Mouse (Mus musculus): ENCODE data around the gene Lst1.
A peak's percentile ranks its signal among the peaks of the same experiment; 100 is the strongest.

The Lst1 gene

DNA sequence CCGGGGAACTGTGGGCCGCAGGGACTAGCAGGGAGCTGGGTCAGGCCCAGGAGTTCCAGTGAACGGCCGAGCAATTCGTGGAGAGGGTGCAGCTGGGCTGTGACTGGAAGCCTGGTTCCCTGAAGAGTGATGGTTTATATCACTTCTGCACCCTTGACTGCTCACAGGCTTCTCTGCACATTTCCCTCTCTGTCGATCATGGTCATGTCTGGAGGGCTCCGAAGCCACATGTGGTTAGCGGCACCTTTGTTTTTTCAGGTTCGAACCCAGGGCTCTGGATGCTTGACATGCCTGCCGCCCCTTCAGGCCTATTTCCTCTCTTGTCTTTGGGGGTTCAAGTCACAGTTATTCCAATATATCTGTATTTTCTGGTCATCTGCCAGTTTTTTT lies 17.1 kb upstream of the Lst1 start:
- DNase-seq: no peak

GRCm38 (mm10) chr17:35204494-35205379 lies 16.5 kb upstream of the Lst1 start, which contains the start of gene Lta:
Gene Lta (minus strand): TSS chr17:35205351.
- DNase-seq: no peak

GRCm38 (mm10) chr17:35202442-35202841 lies 14.2 kb upstream of the Lst1 start:
- DNase-seq: no peak

DNA sequence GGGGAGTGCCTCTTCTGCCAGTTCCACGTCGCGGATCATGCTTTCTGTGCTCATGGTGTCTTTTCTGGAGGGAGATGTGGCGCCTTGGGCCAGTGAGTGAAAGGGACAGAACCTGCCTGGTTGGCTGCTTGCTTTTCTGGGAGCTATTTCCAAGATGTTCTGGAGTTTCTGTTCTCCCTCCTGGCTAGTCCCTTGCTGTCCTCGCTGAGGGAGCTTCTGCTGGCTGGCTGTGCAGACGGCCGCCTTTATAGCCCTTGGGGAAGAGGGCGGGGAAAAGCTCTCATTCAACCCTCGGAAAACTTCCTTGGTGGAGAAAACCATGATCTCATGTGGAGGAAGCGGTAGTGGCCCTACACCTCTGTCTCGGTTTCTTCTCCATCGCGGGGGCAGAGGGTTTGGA lies 13.5 kb upstream of the Lst1 start, which contains the start of gene Tnf:
Tnf (minus strand) TSS at position 221 of the 400 bp plus-strand sequence.
- DNase-seq: no peak

DNA sequence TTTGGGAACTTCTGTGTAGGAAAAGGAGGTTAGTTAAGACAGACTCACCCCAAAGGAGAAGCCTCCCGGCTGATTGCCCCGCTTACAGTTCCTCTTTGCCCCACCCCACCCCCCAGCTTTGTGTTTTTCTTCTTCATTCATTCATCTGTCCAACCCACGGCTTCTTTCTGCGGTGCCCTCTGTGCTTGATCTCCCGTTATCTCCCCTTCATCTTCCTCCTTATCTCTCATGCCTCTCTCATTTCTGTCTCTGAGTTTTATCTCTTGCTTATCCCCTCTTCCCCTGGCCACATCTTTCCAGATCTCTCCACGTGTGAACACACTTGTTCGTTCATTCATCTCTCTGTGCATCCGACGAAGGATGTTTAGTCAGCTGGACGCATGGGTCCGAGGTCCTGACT lies 12.9 kb upstream of the Lst1 start:
- no peak for DNase-seq

- no peak for DNase-seq
Observed at GRCm38 (mm10) chr17:35200398-35200797, 12.2 kb upstream of the Lst1 start.

- no peak for DNase-seq
Observed at GRCm38 (mm10) chr17:35198946-35199345, 10.7 kb upstream of the Lst1 start.

GRCm38 (mm10) chr17:35198029-35198428 lies 9.8 kb upstream of the Lst1 start:
- no peak for DNase-seq

GRCm38 (mm10) chr17:35197126-35197525 lies 8.9 kb upstream of the Lst1 start:
- no peak for DNase-seq

GRCm38 (mm10) chr17:35196321-35196641 lies 8.0 kb upstream of the Lst1 start:
- DNase-seq: no peak

DNA sequence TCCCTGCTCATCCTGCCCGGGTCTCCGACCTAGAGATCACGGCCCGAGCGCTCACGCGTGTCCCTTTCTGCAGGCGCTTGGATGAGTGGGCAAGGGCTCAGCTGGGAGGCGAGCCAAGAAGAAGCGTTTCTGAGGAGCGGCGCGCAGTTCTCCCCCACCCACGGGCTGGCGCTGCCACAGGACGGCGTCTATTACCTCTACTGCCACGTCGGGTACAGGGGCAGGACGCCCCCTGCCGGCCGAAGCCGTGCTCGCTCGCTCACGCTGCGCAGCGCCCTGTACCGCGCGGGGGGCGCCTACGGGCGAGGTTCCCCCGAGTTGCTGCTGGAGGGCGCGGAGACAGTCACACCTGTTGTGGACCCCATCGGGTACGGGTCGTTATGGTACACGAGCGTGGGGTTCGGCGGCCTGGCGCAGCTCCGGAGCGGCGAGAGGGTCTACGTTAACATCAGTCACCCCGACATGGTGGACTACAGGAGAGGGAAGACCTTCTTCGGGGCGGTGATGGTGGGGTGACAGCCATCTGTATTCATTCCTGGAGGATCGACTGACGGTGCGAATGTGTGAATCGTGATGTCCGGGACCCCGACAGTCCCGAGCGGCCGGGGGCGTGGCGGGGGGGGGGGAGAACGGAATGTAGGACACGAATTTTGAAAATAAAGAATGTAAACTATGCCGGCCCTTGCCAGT lies 7.5 kb upstream of the Lst1 start:
- peak; percentile 83 for DNase-seq

- no peak for DNase-seq
Observed at GRCm38 (mm10) chr17:35194844-35195630, 6.8 kb upstream of the Lst1 start.

- no peak for DNase-seq
Observed at GRCm38 (mm10) chr17:35193881-35194843, 5.9 kb upstream of the Lst1 start, which contains the start of gene Ltb. Gene Ltb (plus strand): TSS chr17:35194439.

- no peak for DNase-seq
Observed at GRCm38 (mm10) chr17:35192924-35193323, 4.7 kb upstream of the Lst1 start.

GRCm38 (mm10) chr17:35191723-35192122 lies 3.5 kb upstream of the Lst1 start:
- DNase-seq: no peak

GRCm38 (mm10) chr17:35190096-35190495 lies 1.9 kb upstream of the Lst1 start:
- no peak for DNase-seq

GRCm38 (mm10) chr17:35189186-35189585 lies 947 bp upstream of the Lst1 start:
- no peak for DNase-seq

- DNase-seq: no peak
Observed at GRCm38 (mm10) chr17:35187345-35187744, 894 bp downstream of the Lst1 start.

DNA sequence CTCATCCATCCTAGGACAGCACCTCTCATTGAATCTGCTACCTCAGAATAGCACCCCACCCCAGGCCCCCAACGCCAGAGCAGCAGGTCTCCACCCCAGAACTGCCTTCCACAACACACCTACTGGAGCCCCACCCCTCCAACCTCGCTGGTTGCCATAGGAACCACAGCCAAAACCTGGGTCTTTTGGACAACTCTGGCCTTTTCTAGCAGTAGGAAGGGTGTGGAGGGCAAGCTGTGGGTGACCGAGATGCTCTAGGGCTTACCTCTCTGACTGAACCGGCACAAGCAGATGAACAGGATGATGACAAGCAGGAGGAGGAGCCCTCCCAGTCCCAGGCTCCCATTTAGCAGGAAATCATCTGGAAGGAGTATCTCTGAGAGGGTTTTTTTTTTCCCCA lies 1.6 kb downstream of the Lst1 start:
- DNase-seq: no peak

GRCm38 (mm10) chr17:35185639-35186611 lies 2.3 kb downstream of the Lst1 start:
- no peak for DNase-seq

DNA sequence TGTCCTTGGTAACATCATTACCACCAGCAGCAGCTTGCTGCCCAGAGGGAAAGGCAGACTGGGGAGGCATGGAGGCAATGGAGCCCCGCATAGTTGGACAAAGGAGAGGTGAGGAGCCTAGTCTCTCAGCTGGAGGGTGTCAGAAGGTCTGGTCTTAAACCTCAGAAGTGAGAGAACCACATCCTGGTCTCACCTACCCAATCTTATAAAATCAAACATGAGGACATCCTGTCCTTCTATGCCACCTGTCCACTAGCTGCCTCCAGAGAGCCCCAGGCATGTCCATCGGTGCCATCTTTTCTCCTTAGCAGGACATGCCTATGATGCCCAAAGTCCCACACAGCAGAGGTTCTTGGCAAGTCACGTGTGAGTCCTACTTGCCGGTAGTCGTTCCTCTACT lies 8.1 kb downstream of the Lst1 start:
- DNase-seq: no peak

Data from right cerebral cortex, postnatal 25 days (tissue).